Mouse (Mus musculus): ENCODE measurements around the gene Itgb8. TPM values are rescaled to one million over a fixed set of nuclear protein-coding genes. Genes with fewer than 3 reads are reported as not detected.
A peak's percentile ranks its signal among the peaks of the same experiment; 100 is the strongest.

The Itgb8 gene
- 21.5 and 25.2 TPM in 2 replicates for polyA plus RNA-seq (2014; fragmentation: Nextera tagmentation; extraction: Ambion mirVana)

DNA sequence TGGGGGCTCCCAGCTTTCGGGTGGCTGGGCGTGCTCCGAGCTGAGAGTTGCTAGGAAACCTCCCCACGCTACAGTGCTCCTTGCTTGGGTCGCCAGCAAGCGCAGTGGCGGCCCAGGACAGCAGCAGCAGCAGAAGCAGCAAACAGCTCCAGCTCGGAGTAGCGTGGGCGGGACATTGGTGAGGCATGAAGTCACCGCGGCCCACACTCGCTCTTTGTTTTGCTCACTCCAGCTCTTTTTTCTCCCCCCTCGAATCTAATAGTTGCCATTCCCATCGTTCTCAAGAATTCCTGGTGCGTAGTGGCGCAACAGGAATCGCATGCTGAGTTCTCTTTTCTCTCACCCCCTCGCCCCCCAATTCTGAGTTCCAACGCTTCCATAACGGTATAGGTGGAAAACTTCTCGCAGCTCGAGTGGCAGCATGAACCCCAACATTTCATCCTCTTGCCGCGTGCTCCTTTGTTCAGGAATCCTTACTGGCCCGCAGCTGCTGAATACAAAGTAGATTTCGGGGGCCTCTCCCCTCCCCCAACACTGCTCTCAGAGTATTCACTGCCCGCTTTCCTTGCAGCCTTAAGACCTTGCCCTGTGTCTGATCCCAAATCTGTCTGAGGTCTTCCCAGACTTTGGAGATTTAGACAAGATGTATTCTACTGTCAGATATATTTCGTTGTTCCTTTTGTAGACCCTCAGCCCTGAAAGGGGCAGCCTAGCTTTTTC, at the start of gene Itgb8:
TSS of gene Itgb8 (minus strand) at position 107 of the 720 bp plus-strand sequence.
- Histone ChIP-seq H3K27me3 (ENCODE audit: control insufficient read depth, insufficient read depth, low read length) (no peaks in the 10 kb centered on the region), H3K27ac (ENCODE audit: low read depth, low read length) (peak within 1 kb of the TSS; percentile 99), H3K4me2 (ENCODE audit: low read depth, low read length, severe bottlenecking) (peak within 1 kb of the TSS; percentile 85), H3K4me1 (replicated peaks; ENCODE audit: control insufficient read depth, insufficient read depth, low read length) (peaks cover 17% of the 10 kb centered on the region), H3K36me3 (ENCODE audit: control insufficient read depth, insufficient read depth, low read length) (no peaks in the 10 kb centered on the region), H3K9ac (ENCODE audit: low read length) (peak within 1 kb of the TSS; percentile 88), H3K9me3 (ENCODE audit: control insufficient read depth, low read length) (no peaks in the 10 kb centered on the region), H3K4me3 (ENCODE audit: low read depth, low read length) (peak within 1 kb of the TSS; percentile 60)
- DNase-seq (ENCODE audit: low spot score) (peak; percentile 92), ATAC-seq (replicated peaks; ENCODE audit: low FRiP score) (peak; percentile 90)
- WGBS: under 1% methylated on average over 29 of the region's 29 CpGs

DNA sequence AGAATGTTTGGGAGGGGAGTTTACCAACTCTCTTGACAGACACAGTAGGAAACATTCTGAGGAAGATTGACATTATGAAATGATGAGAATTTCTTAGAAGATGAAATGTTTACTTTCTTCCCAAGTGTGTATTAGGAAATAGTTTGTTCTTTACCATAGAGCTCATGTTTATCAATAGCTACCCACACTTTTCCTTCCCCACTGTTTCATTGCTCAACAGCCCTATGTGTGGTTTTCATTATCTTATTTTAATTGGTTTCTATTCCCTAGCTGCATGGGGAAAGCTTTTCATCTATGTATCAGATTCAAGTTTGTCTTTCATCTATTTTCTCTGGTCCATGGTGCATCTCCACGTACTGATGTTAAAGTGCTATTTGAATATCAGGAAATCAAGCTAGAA, 37.7 kb upstream of the Itgb8 start:
- no peak for DNase-seq (ENCODE audit: low spot score)
- Histone ChIP-seq H3K4me2 (ENCODE audit: low read depth, low read length, severe bottlenecking) (no peak overlapping the region), H3K27me3 (ENCODE audit: control insufficient read depth, insufficient read depth, low read length) (no peaks in the 10 kb centered on the region), H3K9me3 (ENCODE audit: control insufficient read depth, low read length) (no peaks in the 10 kb centered on the region), H3K9ac (ENCODE audit: low read length) (no peak overlapping the region), H3K4me3 (ENCODE audit: low read depth, low read length) (no peak overlapping the region), H3K4me1 (replicated peaks; ENCODE audit: control insufficient read depth, insufficient read depth, low read length) (peaks cover 2% of the 10 kb centered on the region; the same call in 1 of the 2 replicates), H3K36me3 (ENCODE audit: control insufficient read depth, insufficient read depth, low read length) (no peaks in the 10 kb centered on the region), H3K27ac (ENCODE audit: low read depth, low read length) (no peak overlapping the region)
- no peak for ATAC-seq (replicated peaks; ENCODE audit: low FRiP score)
- WGBS: 73% methylated on average over 1 of the region's 1 CpGs

DNA sequence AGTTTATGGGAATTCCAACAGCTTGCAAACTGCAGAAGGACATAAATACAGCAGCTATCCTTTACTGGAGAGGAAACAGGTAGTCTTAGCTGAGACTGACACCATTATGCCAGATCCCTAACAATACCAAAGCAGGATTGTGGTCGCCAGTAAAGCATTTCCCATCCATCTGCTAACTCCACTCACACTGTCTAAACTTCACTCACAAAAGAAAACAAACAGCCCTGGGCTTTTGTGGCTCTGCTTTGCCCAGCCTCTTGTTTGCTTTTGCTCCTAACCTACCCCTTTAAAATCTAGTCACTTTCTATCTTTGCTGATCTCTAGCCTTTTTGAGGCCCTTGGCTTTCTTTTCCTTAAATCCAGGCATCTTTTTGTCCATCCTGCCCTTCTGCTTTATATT, 35.0 kb upstream of the Itgb8 start:
- H3K9me3 ChIP-seq (ENCODE audit: control insufficient read depth, low read length): no peaks in the 10 kb centered on the region
- H3K27me3 ChIP-seq (ENCODE audit: control insufficient read depth, insufficient read depth, low read length): no peaks in the 10 kb centered on the region
- H3K4me1 ChIP-seq (replicated peaks; ENCODE audit: control insufficient read depth, insufficient read depth, low read length): peaks cover 2% of the 10 kb centered on the region; the same call in 1 of the 2 replicates
- H3K9ac ChIP-seq (ENCODE audit: low read length): no peak overlapping the region
- DNase-seq (ENCODE audit: low spot score) (no peak), ATAC-seq (replicated peaks; ENCODE audit: low FRiP score) (peak; percentile 40)
- H3K27ac ChIP-seq (ENCODE audit: low read depth, low read length): no peak overlapping the region
- 10% methylated on average over 1 of the region's 1 CpGs for WGBS
- H3K36me3 ChIP-seq (ENCODE audit: control insufficient read depth, insufficient read depth, low read length): no peaks in the 10 kb centered on the region
- no peak overlapping the region for H3K4me3 ChIP-seq (ENCODE audit: low read depth, low read length)
- H3K4me2 ChIP-seq (ENCODE audit: low read depth, low read length, severe bottlenecking): no peak overlapping the region

DNA sequence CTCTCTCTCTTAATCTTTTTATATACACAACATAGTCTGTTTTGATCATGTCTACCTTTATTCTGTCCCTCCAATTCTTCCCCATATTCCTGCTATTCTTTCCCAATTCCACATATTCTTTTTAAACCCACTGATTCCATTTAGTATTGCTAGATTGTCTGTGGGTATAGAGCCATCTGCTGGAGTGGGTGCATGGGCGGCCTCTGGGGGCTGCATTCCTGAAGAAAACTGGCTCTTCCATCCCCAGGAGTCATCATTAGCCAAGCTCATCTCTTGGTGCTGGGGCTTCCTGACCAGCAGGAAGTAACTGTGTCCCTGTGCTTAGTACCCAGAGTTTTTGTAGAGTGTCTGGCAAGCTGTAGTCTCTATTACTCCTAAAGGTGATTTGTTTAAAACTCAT, 33.4 kb upstream of the Itgb8 start:
- no peak for ATAC-seq (replicated peaks; ENCODE audit: low FRiP score)
- 86% methylated on average over 1 of the region's 1 CpGs for WGBS

DNA sequence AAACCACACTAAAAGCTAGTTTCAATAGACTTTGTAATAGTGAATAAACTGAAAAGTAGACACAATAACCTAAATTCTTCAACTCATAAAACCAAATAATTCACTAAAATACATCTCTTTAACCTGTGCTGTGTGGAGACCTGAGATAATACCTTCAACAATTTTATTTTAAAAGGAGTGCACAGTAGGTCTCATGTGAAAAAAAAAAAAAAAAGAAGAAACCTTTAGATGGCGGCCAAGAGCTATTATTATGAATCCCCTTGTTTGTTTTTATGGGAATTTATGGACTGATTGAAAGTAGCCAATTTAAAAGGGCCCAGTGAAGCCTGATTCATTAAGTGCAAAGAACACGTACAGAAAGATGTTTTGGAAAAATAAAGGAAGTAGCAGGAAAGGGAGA, 31.4 kb upstream of the Itgb8 start:
- WGBS: 65% methylated on average over 2 of the region's 2 CpGs
- no peak overlapping the region for H3K9ac ChIP-seq (ENCODE audit: low read length)
- no peaks in the 10 kb centered on the region for H3K36me3 ChIP-seq (ENCODE audit: control insufficient read depth, insufficient read depth, low read length)
- DNase-seq (ENCODE audit: low spot score) (no peak), ATAC-seq (replicated peaks; ENCODE audit: low FRiP score) (no peak)
- no peaks in the 10 kb centered on the region for H3K9me3 ChIP-seq (ENCODE audit: control insufficient read depth, low read length)
- H3K4me3 ChIP-seq (ENCODE audit: low read depth, low read length): no peak overlapping the region
- no peak overlapping the region for H3K4me2 ChIP-seq (ENCODE audit: low read depth, low read length, severe bottlenecking)
- H3K27ac ChIP-seq (ENCODE audit: low read depth, low read length): no peak overlapping the region
- H3K27me3 ChIP-seq (ENCODE audit: control insufficient read depth, insufficient read depth, low read length): no peaks in the 10 kb centered on the region
- H3K4me1 ChIP-seq (replicated peaks; ENCODE audit: control insufficient read depth, insufficient read depth, low read length): peaks cover 2% of the 10 kb centered on the region; the same call in 1 of the 2 replicates

More for the DNA sequence above, 33.4 kb upstream of the Itgb8 start:
- DNase-seq (ENCODE audit: low spot score): no peak
- no peaks in the 10 kb centered on the region for H3K27me3 ChIP-seq (ENCODE audit: control insufficient read depth, insufficient read depth, low read length)
- H3K4me1 ChIP-seq (replicated peaks; ENCODE audit: control insufficient read depth, insufficient read depth, low read length): peaks cover 2% of the 10 kb centered on the region; the same call in 1 of the 2 replicates
- no peak overlapping the region for H3K4me2 ChIP-seq (ENCODE audit: low read depth, low read length, severe bottlenecking)
- H3K27ac ChIP-seq (ENCODE audit: low read depth, low read length): no peak overlapping the region
- no peaks in the 10 kb centered on the region for H3K36me3 ChIP-seq (ENCODE audit: control insufficient read depth, insufficient read depth, low read length)
- H3K9me3 ChIP-seq (ENCODE audit: control insufficient read depth, low read length): no peaks in the 10 kb centered on the region
- no peak overlapping the region for H3K4me3 ChIP-seq (ENCODE audit: low read depth, low read length)
- H3K9ac ChIP-seq (ENCODE audit: low read length): no peak overlapping the region

DNA sequence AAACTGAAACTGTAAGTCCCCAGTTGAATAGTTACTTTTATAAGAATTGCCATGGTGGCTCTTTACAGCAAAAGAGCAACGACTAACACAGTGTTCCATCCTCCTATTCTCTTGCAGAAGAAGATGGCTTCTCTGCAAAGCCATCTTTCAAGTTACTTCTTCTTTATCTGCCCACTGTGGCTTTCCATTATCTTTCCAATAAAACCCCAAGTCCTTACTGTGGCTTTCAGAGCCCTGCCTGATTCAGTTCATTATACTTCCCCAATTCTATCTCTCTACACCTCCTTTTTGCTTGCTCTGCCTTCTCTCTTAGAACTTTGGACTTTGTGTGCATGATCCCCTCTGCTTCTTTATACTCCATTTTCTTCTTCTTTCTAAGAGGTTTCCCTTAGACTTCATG, 30.1 kb upstream of the Itgb8 start:
- Histone ChIP-seq H3K4me3 (ENCODE audit: low read depth, low read length) (no peak overlapping the region), H3K4me2 (ENCODE audit: low read depth, low read length, severe bottlenecking) (no peak overlapping the region), H3K9me3 (ENCODE audit: control insufficient read depth, low read length) (no peaks in the 10 kb centered on the region), H3K27me3 (ENCODE audit: control insufficient read depth, insufficient read depth, low read length) (no peaks in the 10 kb centered on the region), H3K4me1 (replicated peaks; ENCODE audit: control insufficient read depth, insufficient read depth, low read length) (peaks cover 2% of the 10 kb centered on the region; the same call in 1 of the 2 replicates), H3K9ac (ENCODE audit: low read length) (no peak overlapping the region), H3K27ac (ENCODE audit: low read depth, low read length) (no peak overlapping the region), H3K36me3 (ENCODE audit: control insufficient read depth, insufficient read depth, low read length) (no peaks in the 10 kb centered on the region)
- DNase-seq (ENCODE audit: low spot score) (no peak), ATAC-seq (replicated peaks; ENCODE audit: low FRiP score) (no peak)
- WGBS: 63% methylated on average over 1 of the region's 1 CpGs

DNA sequence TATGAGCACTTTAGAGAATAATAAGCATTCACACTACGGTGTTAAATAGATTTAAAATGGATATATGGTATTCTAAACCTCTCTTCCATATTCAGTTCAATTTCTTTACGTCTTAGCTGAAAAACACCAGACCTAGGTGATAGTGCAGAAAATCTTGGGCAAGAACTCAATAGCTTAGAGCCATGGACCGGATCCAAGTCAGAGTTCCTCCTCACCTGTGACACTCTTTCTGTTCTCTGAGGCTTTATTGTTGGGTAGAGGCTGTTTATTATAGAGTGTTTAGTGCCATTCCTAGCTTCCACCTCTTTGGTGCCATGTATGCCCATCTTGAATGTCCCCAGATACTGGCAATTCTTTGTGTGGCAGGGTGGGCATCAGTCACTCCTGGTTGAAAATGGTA, 25.9 kb upstream of the Itgb8 start:
- 89% methylated on average over 3 of the region's 3 CpGs for WGBS
- Histone ChIP-seq H3K9ac (ENCODE audit: low read length) (no peak overlapping the region), H3K27ac (ENCODE audit: low read depth, low read length) (no peak overlapping the region), H3K4me2 (ENCODE audit: low read depth, low read length, severe bottlenecking) (no peak overlapping the region), H3K36me3 (ENCODE audit: control insufficient read depth, insufficient read depth, low read length) (no peaks in the 10 kb centered on the region), H3K27me3 (ENCODE audit: control insufficient read depth, insufficient read depth, low read length) (no peaks in the 10 kb centered on the region), H3K9me3 (ENCODE audit: control insufficient read depth, low read length) (no peaks in the 10 kb centered on the region), H3K4me3 (ENCODE audit: low read depth, low read length) (no peak overlapping the region), H3K4me1 (replicated peaks; ENCODE audit: control insufficient read depth, insufficient read depth, low read length) (no peaks in the 10 kb centered on the region)
- no peak for ATAC-seq (replicated peaks; ENCODE audit: low FRiP score)
- DNase-seq (ENCODE audit: low spot score): no peak

DNA sequence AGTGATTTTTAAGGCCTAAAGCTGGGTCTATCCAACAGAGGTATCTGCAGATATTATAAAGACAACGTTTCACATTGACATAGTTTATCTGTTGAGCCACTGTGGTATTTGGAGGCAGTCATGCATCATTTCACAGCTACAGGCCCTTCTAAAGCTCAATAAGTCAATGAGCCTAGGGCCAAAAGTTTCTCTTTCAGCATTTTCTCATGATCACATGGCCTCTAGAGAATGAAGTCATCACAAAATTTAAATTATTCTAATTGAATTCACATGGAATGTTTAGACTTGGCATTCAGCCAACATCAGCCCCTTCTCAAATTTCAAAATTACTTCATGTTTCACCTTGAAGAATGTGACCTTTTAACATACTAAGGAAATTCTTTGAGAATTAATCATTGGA, 10.0 kb upstream of the Itgb8 start:
- 35% methylated on average over 1 of the region's 1 CpGs for WGBS
- ATAC-seq (replicated peaks; ENCODE audit: low FRiP score): 0 out of 2 replicates have a peak, but pooled peaks have one; percentile 30

DNA sequence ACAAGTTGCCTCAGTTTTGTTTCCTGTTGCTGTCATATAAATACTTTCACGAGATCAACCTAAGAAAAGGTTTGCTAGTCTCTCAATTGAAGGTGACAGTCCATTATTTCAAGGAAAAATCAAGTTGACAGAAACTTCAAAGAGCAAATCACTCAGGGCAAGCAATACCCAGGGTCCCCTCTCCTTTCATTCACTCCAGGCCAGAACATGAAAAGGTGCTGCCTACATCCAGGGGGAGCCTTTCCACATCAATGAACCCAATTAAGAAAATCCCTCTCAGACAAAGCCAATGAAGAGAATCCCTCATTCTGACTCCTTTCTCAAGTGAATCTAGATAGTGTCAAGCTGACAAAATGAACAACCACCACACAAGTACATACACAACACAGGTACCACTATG, 2.5 kb upstream of the Itgb8 start:
- Histone ChIP-seq H3K4me3 (ENCODE audit: low read depth, low read length) (no peak overlapping the region), H3K9ac (ENCODE audit: low read length) (no peak overlapping the region), H3K9me3 (ENCODE audit: control insufficient read depth, low read length) (no peaks in the 10 kb centered on the region), H3K4me1 (replicated peaks; ENCODE audit: control insufficient read depth, insufficient read depth, low read length) (peaks cover 17% of the 10 kb centered on the region), H3K27ac (ENCODE audit: low read depth, low read length) (no peak overlapping the region), H3K36me3 (ENCODE audit: control insufficient read depth, insufficient read depth, low read length) (no peaks in the 10 kb centered on the region), H3K4me2 (ENCODE audit: low read depth, low read length, severe bottlenecking) (no peak overlapping the region), H3K27me3 (ENCODE audit: control insufficient read depth, insufficient read depth, low read length) (no peaks in the 10 kb centered on the region)
- no peak for ATAC-seq (replicated peaks; ENCODE audit: low FRiP score)
- WGBS: 12% methylated on average over 1 of the region's 1 CpGs
- no peak for DNase-seq (ENCODE audit: low spot score)

More for the DNA sequence above, 10.0 kb upstream of the Itgb8 start:
- Histone ChIP-seq H3K4me2 (ENCODE audit: low read depth, low read length, severe bottlenecking) (no peak overlapping the region), H3K9me3 (ENCODE audit: control insufficient read depth, low read length) (no peaks in the 10 kb centered on the region), H3K27me3 (ENCODE audit: control insufficient read depth, insufficient read depth, low read length) (no peaks in the 10 kb centered on the region), H3K27ac (ENCODE audit: low read depth, low read length) (no peak overlapping the region), H3K4me3 (ENCODE audit: low read depth, low read length) (no peak overlapping the region), H3K9ac (ENCODE audit: low read length) (no peak overlapping the region), H3K36me3 (ENCODE audit: control insufficient read depth, insufficient read depth, low read length) (no peaks in the 10 kb centered on the region), H3K4me1 (replicated peaks; ENCODE audit: control insufficient read depth, insufficient read depth, low read length) (no peaks in the 10 kb centered on the region)
- no peak for DNase-seq (ENCODE audit: low spot score)

Data from forebrain, embryonic 11.5 days (tissue).